Mouse (Mus musculus) left cerebral cortex, postnatal 4 days (tissue): ENCODE measurements at regions not wholly inside any gene's neighbourhood (a gene's known extent, or its start where the extent isn't known, plus 50 kb on each side); places are given as distances from the start of the nearest gene placed in this dataset.
"Not testable (repeated sequence)": the region's sequence is repeated elsewhere in the genome, so short reads cannot be mapped to it uniquely, and the experiment has no call there.

Source experiments
- DNase-seq: peaks from one replicate; pipeline ENCODE4 v3.0.0-alpha.2; 2022
- intact Hi-C: fragments of 180-260 bp; cut with DNase I; formaldehyde crosslinking; loops from one replicate; pipeline ENCODE4 v1.15.1; 2025

- DNase-seq, result no peak
- intact Hi-C loops, result no loop called here
These were observed 61.7 kb upstream of the Cpm start for GRCm38 (mm10) chr10:117567379-117568137.

- intact Hi-C loops, result no loop called here
- DNase-seq, result no peak
These were observed 62.5 kb upstream of the Cpm start for GRCm38 (mm10) chr10:117566648-117567378.

- no peak for DNase-seq
- intact Hi-C loops, result no loop called here
These were observed 63.1 kb upstream of the Cpm start for GRCm38 (mm10) chr10:117566204-117566603.

DNA sequence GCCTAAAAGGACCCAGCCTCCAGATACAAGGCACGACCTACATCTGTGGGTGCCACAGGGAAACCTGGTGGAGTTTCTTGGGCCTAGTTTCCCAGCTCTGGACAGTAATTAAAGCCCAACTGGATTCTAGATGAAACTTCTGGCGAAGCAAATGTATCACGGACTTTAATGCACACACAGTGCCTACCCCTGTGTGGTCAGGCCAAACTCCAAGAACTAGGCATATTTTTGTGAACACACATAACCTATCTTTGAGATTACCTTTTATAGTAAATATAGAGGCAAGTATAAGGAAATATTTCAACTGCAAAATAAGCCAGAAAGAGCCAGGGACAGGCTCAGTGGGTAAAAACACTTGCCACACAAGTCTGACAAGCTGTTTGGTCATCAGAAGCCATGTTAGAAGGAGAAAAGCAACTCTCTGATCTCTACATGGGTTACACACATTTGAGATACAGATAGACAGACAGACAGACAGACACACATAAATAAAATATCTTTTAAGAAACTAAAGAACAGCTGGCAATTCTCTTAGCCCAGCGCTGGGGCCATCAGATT, 63.7 kb upstream of the Cpm start:
- intact Hi-C loops, result no loop called here
- no peak for DNase-seq

DNA sequence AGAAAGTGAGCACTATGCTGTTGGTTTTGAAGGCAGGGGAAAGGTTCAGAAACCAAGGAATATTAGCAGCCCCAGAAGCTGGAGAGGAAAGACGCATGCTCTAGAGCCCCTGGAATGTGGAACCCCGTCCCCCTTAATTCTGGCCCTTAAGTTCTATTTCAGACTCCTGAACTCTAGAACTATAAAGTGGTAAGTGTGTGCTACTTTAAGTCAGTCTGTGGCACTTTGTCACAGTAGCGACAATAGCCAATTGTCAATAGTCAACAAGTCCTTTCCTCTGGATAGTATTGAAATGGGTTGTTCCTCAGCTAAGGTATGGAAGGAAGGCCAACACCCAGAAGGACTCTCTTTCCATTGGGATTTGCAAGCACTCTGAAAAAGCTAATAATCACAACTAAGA, 64.2 kb upstream of the Cpm start:
- DNase-seq, result no peak
- intact Hi-C loops, result no loop called here

DNA sequence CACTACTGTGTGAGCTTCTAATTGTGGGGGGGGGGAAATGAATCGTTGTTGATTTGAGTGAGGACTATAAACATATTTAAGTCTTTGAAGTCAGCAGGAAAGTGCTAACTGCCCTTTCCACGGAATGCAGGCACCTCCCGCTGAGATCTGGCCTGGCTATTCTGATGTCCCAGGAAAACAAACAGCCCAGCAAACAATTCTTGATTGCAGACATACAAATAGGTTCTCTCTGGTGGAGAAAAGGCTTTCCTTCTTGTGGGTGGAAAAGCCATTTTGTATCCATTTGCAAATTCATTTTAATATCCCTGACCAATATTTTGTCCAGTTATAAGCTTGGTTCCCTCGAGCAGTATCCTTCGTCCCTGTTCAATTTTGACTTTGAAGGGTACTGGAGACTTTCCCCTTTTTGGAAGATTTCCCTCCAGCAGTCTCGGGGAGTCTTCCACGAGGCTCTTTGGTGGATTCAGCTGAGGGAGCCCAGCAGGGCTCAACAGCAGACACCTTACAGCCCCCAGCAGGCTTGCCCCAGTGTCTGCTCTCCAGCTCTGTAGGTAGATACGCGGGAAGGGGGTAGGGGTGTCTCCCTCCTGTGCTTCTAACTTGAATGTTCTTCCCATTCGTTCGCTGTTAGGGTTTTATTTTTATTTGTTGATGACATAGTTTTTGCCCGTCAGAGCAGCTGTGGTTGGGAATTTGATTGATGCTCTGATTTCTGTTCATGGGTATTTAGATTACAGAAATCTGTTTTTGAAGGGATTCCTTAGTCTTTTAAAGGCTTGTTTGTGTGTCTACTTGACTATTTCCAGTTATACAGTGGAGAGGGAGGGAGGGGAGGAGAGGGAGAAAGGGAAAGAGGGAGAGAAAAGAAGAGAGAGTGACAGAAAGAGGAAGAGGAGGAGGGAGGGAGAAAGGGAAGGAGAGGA, 64.9 kb upstream of the Cpm start:
- DNase-seq, result no peak
- intact Hi-C loops, result no loop called here

- intact Hi-C loops, result no loop called here
- no peak for DNase-seq
These were observed 65.7 kb upstream of the Cpm start for GRCm38 (mm10) chr10:117563429-117564117.

DNA sequence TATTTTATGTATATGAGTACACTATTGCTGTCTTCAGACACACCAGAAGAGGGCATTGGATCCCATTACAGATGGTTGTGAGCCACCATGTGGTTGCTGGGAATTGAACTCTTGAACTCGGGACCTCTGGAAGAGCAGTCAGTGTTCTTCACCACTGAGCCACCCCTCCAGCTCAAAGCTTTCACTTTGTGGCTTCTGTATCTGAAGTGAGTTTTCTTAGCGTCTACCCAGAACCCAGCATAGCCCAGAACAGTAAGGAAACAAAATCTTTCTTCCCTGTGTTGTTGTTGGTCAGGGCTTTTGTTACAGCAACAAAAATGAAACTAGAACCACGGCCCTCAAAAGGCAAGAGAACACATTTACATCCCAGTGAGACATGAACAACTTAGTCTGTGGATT, 66.5 kb upstream of the Cpm start:
- intact Hi-C loops, DNase-seq: not testable (repeated sequence)

DNA sequence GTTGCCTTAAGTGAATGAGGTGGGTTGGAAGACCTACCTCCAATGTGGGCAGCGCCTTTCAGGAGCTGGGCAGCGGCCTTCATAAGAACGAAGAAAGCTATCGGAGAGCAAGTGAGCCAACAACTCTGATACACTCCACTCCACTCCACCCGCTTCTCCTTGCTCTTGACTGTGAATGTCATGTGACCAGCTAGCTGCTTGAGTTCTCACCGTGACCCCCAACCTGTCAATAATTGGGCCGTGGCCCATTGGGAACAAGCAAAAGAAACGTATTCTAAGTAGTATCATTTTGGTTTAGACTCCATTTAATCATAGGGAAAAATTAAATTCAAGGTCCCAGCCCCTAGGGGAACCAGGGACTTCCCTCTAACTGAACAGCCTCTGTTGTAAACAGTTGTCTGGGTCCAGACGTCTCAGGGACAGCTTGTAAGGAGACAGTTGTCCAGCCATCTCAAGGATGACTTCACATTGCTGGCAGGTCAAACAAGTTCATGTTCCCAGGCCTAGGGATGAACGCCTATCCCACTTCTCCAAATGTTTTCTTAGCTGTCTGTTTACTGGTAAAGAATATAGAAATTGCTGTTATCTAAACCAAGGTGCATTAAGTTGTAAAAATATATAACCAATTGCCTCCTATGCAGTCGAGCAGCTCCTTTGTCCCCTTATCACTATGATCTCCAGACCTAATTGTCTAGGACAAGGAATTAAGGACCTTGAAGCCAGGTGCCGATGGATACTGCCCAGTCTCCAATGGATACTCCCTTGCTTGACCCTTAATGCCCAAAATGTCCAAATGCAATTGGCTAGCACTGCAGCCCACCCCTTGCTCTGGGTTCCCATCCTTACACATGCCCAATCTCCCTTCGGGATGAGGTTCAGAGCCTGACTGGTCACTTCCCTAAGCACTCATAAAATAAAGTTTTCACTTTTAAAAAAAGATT, 67.1 kb upstream of the Cpm start:
- no peak for DNase-seq
- intact Hi-C loops, result no loop called here

DNA sequence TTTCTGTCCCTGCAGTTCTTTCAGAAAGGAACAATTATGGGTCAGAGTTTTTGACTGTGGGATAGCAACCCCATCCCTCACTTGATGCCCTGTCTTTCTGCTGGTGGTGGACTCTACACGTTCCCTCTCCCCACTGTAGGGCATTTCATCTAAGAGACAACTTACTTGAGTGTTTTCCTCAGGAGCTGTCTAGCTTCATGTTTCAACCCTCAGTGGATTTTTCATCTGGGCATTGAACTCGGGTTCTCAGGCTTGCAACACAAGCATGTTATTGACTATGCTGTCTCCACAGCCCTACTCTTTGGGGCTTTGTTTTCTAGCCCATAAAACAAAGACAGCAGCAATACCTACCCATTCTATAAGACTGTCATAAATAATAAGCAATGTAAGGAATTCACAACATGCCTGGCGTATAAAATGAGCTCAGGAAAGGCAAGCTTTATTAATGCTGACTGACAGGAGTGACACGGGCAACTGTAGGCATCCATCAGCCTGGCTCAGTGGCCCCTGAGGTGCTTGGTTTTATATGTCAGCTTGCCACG, 68.0 kb upstream of the Cpm start:
- DNase-seq, result no peak
- intact Hi-C loops, result no loop called here

DNA sequence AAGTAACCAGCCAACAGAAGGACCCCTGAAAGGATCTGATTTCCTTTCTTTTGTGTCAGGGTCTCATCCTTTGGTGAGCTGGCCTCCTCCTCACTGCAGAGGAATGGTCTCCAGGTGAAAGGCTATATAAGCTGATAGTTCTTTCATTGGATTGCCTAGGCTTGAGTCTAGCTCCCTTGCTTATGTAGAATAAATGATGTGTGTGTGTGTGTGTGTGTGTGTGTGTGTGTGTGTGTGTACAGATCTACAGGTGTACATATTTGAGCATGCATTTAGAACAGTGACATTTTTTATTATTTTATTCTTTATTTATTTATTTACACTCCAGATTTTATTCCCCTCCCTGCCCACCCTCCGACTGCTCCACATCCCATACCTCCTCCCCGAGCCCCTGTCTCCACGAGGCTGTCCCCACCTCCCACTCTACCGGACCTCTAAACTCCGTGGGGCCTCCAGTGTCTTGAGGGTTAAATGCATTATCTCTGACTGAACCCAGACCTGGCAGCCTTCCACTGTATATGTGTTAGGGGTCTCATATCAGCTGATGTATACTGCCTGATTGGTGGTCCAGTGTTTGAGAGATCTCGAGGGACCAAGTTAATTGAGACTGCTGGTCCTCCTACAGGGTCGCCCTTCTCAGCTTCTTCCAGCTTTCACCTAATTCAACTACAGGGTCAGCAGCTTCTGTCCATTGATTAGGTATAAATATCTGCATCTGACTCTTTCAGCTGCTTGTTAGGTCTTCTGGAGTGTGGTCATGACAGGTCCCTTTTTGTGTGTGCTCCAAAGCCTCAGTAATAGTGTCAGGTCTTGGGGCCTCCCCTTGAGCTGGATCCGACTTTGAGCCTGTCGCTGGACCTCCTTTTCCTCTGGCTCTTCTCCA, 68.7 kb upstream of the Cpm start:
- intact Hi-C loops, result no loop called here
- DNase-seq, result no peak

GRCm38 (mm10) chr10:117559615-117560395, 69.5 kb upstream of the Cpm start:
- DNase-seq, result no peak
- intact Hi-C loops, result no loop called here

DNA sequence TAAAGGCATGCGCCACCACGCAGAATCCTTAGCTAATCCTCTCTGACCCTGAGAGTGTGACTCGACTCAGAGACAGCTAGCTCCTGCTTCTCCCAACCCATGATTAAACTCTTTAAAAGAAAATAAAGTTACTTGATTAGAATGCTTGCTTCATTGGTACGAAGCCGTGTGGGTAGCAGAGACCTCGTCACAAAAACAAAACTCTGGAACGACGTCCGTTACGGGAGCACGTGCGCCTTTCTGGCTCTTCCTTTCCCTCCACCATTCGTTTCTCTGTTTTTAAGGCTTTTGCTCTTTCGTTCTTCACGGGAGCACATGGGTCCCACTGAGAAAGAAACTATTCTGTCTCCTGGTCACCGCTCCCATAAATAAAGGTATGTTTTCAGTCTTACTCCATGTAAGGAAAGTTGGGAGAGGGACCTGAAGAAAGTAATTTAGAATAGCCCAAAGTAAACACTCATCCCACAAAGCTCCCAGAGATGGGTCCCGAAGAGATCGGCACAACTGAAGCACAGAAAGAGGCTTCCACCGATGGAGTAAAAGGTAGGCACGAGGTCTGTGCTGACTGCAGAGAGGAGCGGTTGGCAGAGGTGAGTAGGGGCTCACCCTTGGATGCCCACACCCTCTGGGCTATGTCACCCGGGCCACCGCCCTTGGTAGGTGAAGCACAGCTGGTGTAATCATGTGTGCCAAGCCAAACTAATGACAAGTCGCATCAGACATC, 70.2 kb upstream of the Cpm start:
- DNase-seq, result no peak
- intact Hi-C loops, result no loop called here

DNA sequence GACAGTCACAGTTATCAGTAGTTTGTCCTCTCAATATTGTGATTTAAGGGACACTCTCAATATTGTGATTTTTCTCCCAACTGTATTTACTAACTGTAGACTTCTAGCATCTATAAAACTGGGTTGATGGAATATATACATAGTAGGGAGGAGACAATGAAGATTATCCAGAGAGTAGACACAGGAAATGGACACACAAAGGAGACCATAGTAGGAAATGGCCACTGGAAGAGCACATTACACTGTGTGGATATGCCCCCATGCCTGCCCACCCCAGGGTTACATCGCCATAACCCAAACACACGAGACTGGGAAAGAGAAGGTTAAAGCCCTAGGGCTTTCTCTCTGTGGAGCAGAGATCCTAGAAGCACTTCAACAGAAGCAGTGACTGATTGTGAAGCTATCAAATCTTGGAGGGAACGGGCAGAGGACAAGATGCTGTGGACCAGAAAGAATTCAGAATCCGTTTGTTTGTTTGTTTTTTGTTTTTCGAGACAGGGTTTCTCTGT, 71.0 kb upstream of the Cpm start:
- intact Hi-C loops, result no loop called here
- no peak for DNase-seq

GRCm38 (mm10) chr10:117557666-117558065, 71.6 kb upstream of the Cpm start:
- DNase-seq, result no peak

DNA sequence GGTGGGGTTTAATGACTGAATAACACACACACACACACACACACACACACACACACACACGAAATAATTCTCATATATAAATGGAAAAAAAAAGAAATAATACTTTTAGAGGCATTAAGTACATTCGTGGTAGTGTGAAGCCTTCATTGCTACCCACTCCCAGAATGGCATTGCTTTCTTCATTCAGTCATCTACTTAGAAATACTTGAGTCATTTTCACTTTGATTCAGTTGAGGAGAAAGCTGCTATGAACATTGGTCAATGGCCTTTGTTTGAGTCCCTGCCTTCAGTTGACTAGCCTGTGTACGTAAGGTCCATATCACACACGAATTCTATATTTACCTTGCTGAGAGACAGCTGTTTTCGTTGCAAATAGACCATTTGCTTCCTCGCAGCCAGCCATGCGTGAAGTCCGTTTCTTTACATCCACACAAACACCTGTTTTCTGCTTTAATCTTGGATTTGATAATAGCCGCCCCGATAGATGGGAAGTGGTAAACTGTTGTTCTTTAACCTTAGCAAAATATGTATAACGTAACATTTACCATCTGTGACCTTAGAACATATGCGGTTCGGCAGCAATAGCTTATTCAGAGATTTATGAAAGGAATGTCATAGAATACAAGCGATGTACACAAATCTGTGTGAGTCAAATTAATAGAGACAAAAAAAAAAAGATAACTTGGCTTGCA, 72.3 kb upstream of the Cpm start:
- DNase-seq, result no peak
- intact Hi-C loops, result no loop called here

More at GRCm38 (mm10) chr10:117557666-117558065, 71.6 kb upstream of the Cpm start:
- intact Hi-C loops, result no loop called here
